Mouse (Mus musculus): ENCODE measurements around the gene Srsf6. TPM values are rescaled to one million over a fixed set of nuclear protein-coding genes. Genes with fewer than 3 reads are reported as not detected.
"Not testable (repeated sequence)": the region's sequence is repeated elsewhere in the genome, so short reads cannot be mapped to it uniquely, and the experiment has no call there.

Srsf6 gene
- total RNA-seq (2021), result 100 to 1,000 TPM in 1 of 2 experiments, 10 to 100 TPM in 1; 99.3 to 109 TPM
- long read RNA-seq, experiment 1, transcript Srsf6-203 (6 exons, 3,527 nt), result major isoform, 51 of 63 reads
- long read RNA-seq, experiment 1, partial matches to known transcripts, result 5 of 63 reads
- long read RNA-seq, experiment 1, other reads (novel, unspliced or antisense), result 4 of 63 reads
- long read RNA-seq, experiment 2, transcript Srsf6-203 (6 exons, 3,527 nt), result major isoform, 37 of 51 reads
- long read RNA-seq, experiment 2, partial matches to known transcripts, result 11 of 51 reads
- long read RNA-seq, experiment 2, other reads (novel, unspliced or antisense), result 1 of 51 reads

GRCm38 (mm10) chr2:162931123-162931673 lies at the start of gene Srsf6:
Gene Srsf6 (plus strand): TSS chr2:162931528.
- intact Hi-C loops (cut with DNase I), result no loop called here
- Histone ChIP-seq H3K4me3 (peak within 1 kb of the TSS; percentile 100), H3K27ac (peak within 1 kb of the TSS; percentile 100)
- peak; percentile 88 to 89 for DNase-seq (ENCODE audit: extremely low spot score in 1 of 2, low spot score in 2 of 2)
- TF ChIP-seq CTCF (IDR thresholded peaks at IDR 0.05), result no peak

- intact Hi-C loops (cut with DNase I), result no loop called here
- no peak for TF ChIP-seq CTCF (IDR thresholded peaks at IDR 0.05)
- DNase-seq (ENCODE audit: extremely low spot score in 1 of 2, low spot score in 2 of 2), result no peak
- Histone ChIP-seq H3K4me3 (no peak overlapping the region), H3K27ac (no peak overlapping the region)
These were observed 47.2 kb upstream of the Srsf6 start for GRCm38 (mm10) chr2:162884101-162884500.

GRCm38 (mm10) chr2:162887121-162887520 lies 44.2 kb upstream of the Srsf6 start:
- intact Hi-C loops (cut with DNase I), result no loop called here
- H3K27ac ChIP-seq, result no peak overlapping the region

GRCm38 (mm10) chr2:162888677-162889076 lies 42.7 kb upstream of the Srsf6 start:
- Histone ChIP-seq H3K4me3 (no peak overlapping the region), H3K27ac (peak overlapping the region; percentile 88)
- intact Hi-C loops (cut with DNase I), result loop anchor here (1.0 kb wide), 1 partner anchor 107 kb away; no protein-coding TSS in a partner anchor
- peak in 1 of 2 experiments; percentile 39 for DNase-seq (ENCODE audit: extremely low spot score in 1 of 2, low spot score in 2 of 2)
- no peak for TF ChIP-seq CTCF (IDR thresholded peaks at IDR 0.05)

More at GRCm38 (mm10) chr2:162887121-162887520, 44.2 kb upstream of the Srsf6 start:
- no peak overlapping the region for H3K4me3 ChIP-seq
- no peak for DNase-seq (ENCODE audit: extremely low spot score in 1 of 2, low spot score in 2 of 2)
- TF ChIP-seq CTCF (IDR thresholded peaks at IDR 0.05), result no peak

- peak in 1 of 2 experiments; percentile 35 for DNase-seq (ENCODE audit: extremely low spot score in 1 of 2, low spot score in 2 of 2)
- H3K27ac ChIP-seq, result peak overlapping the region; percentile 81
- TF ChIP-seq CTCF (IDR thresholded peaks at IDR 0.05), result no peak
- intact Hi-C loops (cut with DNase I), result no loop called here
- H3K4me3 ChIP-seq, result no peak overlapping the region
These were observed 42.1 kb upstream of the Srsf6 start for GRCm38 (mm10) chr2:162889191-162889590.

- intact Hi-C loops (cut with DNase I), result no loop called here
- no peak for TF ChIP-seq CTCF (IDR thresholded peaks at IDR 0.05)
- peak overlapping the region; percentile 81 for H3K27ac ChIP-seq
- H3K4me3 ChIP-seq, result no peak overlapping the region
- DNase-seq (ENCODE audit: extremely low spot score in 1 of 2, low spot score in 2 of 2), result no peak
These were observed 41.6 kb upstream of the Srsf6 start for GRCm38 (mm10) chr2:162889731-162890130.

- intact Hi-C loops (cut with DNase I); H3K27ac ChIP-seq; H3K4me3 ChIP-seq; DNase-seq (ENCODE audit: extremely low spot score in 1 of 2, low spot score in 2 of 2): not testable (repeated sequence)
These were observed 38.3 kb upstream of the Srsf6 start for GRCm38 (mm10) chr2:162892979-162893378.

- intact Hi-C loops (cut with DNase I); H3K27ac ChIP-seq; H3K4me3 ChIP-seq; DNase-seq (ENCODE audit: extremely low spot score in 1 of 2, low spot score in 2 of 2): not testable (repeated sequence)
These were observed 32.1 kb upstream of the Srsf6 start for GRCm38 (mm10) chr2:162899256-162899655.

- no peak overlapping the region for H3K4me3 ChIP-seq
- no peak overlapping the region for H3K27ac ChIP-seq
- no peak for DNase-seq (ENCODE audit: extremely low spot score in 1 of 2, low spot score in 2 of 2)
- TF ChIP-seq CTCF (IDR thresholded peaks at IDR 0.05), result no peak
- intact Hi-C loops (cut with DNase I), result no loop called here
These were observed 31.3 kb upstream of the Srsf6 start for GRCm38 (mm10) chr2:162899880-162900589.

GRCm38 (mm10) chr2:162900590-162900916 lies 30.8 kb upstream of the Srsf6 start:
- no peak for TF ChIP-seq CTCF (IDR thresholded peaks at IDR 0.05)
- no peak for DNase-seq (ENCODE audit: extremely low spot score in 1 of 2, low spot score in 2 of 2)
- intact Hi-C loops (cut with DNase I), result no loop called here
- H3K27ac ChIP-seq, result no peak overlapping the region
- no peak overlapping the region for H3K4me3 ChIP-seq

- no peak overlapping the region for H3K27ac ChIP-seq
- intact Hi-C loops (cut with DNase I), result no loop called here
- no peak for TF ChIP-seq CTCF (IDR thresholded peaks at IDR 0.05)
- H3K4me3 ChIP-seq, result no peak overlapping the region
- DNase-seq (ENCODE audit: extremely low spot score in 1 of 2, low spot score in 2 of 2), result no peak
These were observed 25.4 kb upstream of the Srsf6 start for GRCm38 (mm10) chr2:162905902-162906301.

- Histone ChIP-seq H3K27ac (no peak overlapping the region), H3K4me3 (no peak overlapping the region)
- peak; percentile 22 for TF ChIP-seq CTCF (IDR thresholded peaks at IDR 0.05)
- intact Hi-C loops (cut with DNase I), result no loop called here
- no peak for DNase-seq (ENCODE audit: extremely low spot score in 1 of 2, low spot score in 2 of 2)
These were observed 23.3 kb upstream of the Srsf6 start for GRCm38 (mm10) chr2:162908052-162908491.

All from left cerebral cortex, adult 2 months (tissue).